Mouse (Mus musculus) ES-E14 (cell line): ENCODE results near the gene Gm44579. TPM values are rescaled to one million over a fixed set of nuclear protein-coding genes. Genes with fewer than 3 reads are reported as not detected.
A peak's percentile ranks its signal among the peaks of the same experiment; 100 is the strongest.

Experiments used
- DNase-seq: peaks from one replicate; pipeline ENCODE4 v3.0.0-alpha.2; 2013; ENCODE audit warnings: low read depth, low spot score
- H3K27ac ChIP-seq: 2 replicates; pipeline ENCODE4 v1.5.1; 2012; ENCODE audit warnings: low read depth, mild to moderate bottlenecking, low read length, moderate library complexity, mixed read lengths; ENCODE audit not compliant: poor library complexity, insufficient read depth, severe bottlenecking
- H3K36me3 ChIP-seq: 2 replicates; pipeline ENCODE4 v1.6.1; 2012; ENCODE audit warnings: mild to moderate bottlenecking, low read length, moderate library complexity, mixed read lengths; ENCODE audit not compliant: control insufficient read depth, poor library complexity, insufficient read depth, severe bottlenecking
- H3K4me1 ChIP-seq, 2 experiments: fragments of 150-350 bp in 1 of 2; sonication (generic) in 1 of 2; 2 replicates each; pipeline ENCODE4 v1.6.1; 2012; ENCODE audit warnings: low read length in 2 of 2, mild to moderate bottlenecking in 1 of 2, mixed read lengths in 1 of 2; ENCODE audit not compliant: control insufficient read depth in 2 of 2, insufficient read depth in 2 of 2, poor library complexity in 1 of 2
- H3K4me3 ChIP-seq, 2 experiments: fragments of 150-350 bp in 1 of 2; sonication (generic) in 1 of 2; 2 replicates each; pipeline ENCODE4 v1.5.1; 2012; ENCODE audit warnings: low read length in 2 of 2, low read depth in 1 of 2, mild to moderate bottlenecking in 1 of 2, mixed read lengths in 1 of 2; ENCODE audit not compliant: insufficient read depth in 1 of 2, poor library complexity in 1 of 2, severe bottlenecking in 1 of 2
- H3K9ac ChIP-seq: 2 replicates; pipeline ENCODE4 v1.6.1; 2012; ENCODE audit warnings: low read depth, mild to moderate bottlenecking, low read length, mixed read lengths; ENCODE audit not compliant: poor library complexity, insufficient read depth, severe bottlenecking
- H3K9me3 ChIP-seq: fragments of 150-350 bp; sonication (generic); 2 replicates; pipeline ENCODE4 v1.6.1; 2012; ENCODE audit warnings: low read depth, mild to moderate bottlenecking, low read length; ENCODE audit not compliant: control insufficient read depth, insufficient read depth
- CHD2 ChIP-seq: IDR thresholded peaks from 2 replicates; pipeline ENCODE4 v1.6.1; 2014; ENCODE audit warnings: mild to moderate bottlenecking, low read depth, low read length, inconsistent platforms
- HCFC1 ChIP-seq: IDR thresholded peaks from 2 replicates; pipeline ENCODE4 v1.6.1; 2012; ENCODE audit warnings: low read length, inconsistent platforms, borderline replicate concordance; ENCODE audit not compliant: insufficient read depth
- MAFK ChIP-seq: IDR thresholded peaks from 2 replicates; pipeline ENCODE4 v1.6.1; 2014; ENCODE audit warnings: mild to moderate bottlenecking, low read depth, low read length, inconsistent platforms; ENCODE audit not compliant: insufficient read depth
- ZC3H11A ChIP-seq: IDR thresholded peaks from 2 replicates; pipeline ENCODE4 v1.6.1; 2012; ENCODE audit warnings: low read depth, mild to moderate bottlenecking, inconsistent platforms, low read length, borderline replicate concordance
- ZNF384 ChIP-seq: IDR thresholded peaks from 2 replicates; pipeline ENCODE4 v1.6.1; 2012; ENCODE audit warnings: low read depth, low read length, inconsistent platforms
- in situ Hi-C, 2 experiments: fragments of 600-800 bp; cut with MboI; formaldehyde crosslinking; loops; one replicate each; pipeline ENCODE4 v1.15.1; 2025; ENCODE audit warnings: low sequenced_read_pairs in 2 of 2, inconsistent platforms in 1 of 2; ENCODE audit not compliant: unreplicated experiment in 2 of 2
- total RNA-seq: library from RNA; depleted of rRNA; stranded (reverse); fragments of 300-350 nt; gene quantifications from 2 replicates; pipeline ENCODE4 v1.2.3, GENCODE M21; 2012

Gene Gm44579
- total RNA-seq, 1 experiment = not detected

DNA sequence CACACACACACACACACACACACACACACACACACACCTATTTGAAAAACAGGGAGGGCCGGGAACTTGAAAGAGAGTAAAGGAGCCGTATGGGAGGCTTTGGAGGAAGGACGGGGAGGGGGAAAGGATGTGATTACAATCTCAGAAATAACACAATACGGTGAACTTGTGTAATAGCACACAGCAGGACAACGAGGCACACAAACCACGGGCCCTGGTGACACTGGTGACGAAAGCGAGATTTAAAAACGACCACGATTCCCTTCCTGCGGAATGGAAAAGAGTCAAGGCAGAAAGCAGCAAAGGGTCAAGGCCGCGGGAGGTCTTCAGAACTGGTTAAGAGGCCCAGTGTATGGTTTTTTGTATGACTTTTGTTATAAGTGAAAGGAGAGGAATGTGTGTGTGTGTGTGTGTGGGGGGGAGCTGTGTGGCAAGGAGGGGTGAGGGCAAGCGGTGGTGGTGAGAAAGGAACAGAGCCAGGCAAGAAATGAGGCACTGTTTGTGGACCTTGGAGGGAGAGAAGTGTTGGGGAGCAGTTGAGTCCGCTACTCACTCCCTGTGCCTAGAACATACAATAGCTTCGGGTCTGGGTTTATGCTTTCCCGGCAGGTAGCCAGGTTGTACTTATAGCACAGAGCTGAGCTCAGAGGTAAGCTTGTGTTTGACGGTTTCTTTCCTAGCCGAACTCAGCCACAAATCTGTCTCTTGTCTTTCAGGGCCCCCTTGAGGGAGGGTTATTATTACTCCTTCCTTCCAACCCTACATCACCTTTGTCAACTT lies 59.6 kb downstream of the Gm44579 start:
- Histone ChIP-seq H3K9ac (no peak overlapping the region), H3K4me1 (peaks cover 0 to 8% of the 10 kb centered on the region in 2 experiments; a peak in 2 of 4 replicates), H3K4me3 (no peak overlapping the region), H3K9me3 (no peaks in the 10 kb centered on the region), H3K36me3 (no peaks in the 10 kb centered on the region), H3K27ac (no peak overlapping the region)
- no peak for DNase-seq
- TF ChIP-seq MAFK (no peak), HCFC1 (no peak), ZC3H11A (no peak), CHD2 (no peak), ZNF384 (no peak)
- in situ Hi-C loops = no loop called here

DNA sequence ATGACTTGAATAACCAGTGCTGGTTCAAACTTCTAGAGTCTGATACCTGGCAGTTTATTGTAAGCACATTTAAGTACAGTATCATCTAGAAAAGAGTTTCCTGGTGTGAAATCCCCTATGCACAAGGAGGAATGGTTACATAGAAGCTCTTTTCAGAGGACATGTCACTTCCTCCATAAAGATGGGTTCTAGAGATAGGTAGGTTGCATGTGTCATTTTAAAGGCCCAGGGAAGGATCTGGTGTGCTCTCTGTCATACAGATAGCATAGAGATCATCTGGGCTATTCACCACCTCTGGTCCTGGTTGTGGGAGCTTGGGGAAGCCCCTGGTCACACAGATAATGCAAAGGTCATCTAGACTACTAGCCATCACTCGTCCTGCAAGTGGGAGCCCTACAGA lies 63.5 kb downstream of the Gm44579 start:
- no peak overlapping the region for H3K27ac ChIP-seq
- H3K9me3 ChIP-seq = no peaks in the 10 kb centered on the region
- no peak for DNase-seq
- no peaks in the 10 kb centered on the region for H3K36me3 ChIP-seq
- no peak for TF ChIP-seq ZC3H11A
- TF ChIP-seq MAFK = no peak
- TF ChIP-seq CHD2 = no peak
- no peak for TF ChIP-seq HCFC1
- TF ChIP-seq ZNF384 = no peak
- in situ Hi-C loops = no loop called here
- no peak overlapping the region for H3K9ac ChIP-seq
- no peak overlapping the region for H3K4me3 ChIP-seq
- peaks cover 0 to 12% of the 10 kb centered on the region in 2 experiments; a peak in 2 of 4 replicates for H3K4me1 ChIP-seq

DNA sequence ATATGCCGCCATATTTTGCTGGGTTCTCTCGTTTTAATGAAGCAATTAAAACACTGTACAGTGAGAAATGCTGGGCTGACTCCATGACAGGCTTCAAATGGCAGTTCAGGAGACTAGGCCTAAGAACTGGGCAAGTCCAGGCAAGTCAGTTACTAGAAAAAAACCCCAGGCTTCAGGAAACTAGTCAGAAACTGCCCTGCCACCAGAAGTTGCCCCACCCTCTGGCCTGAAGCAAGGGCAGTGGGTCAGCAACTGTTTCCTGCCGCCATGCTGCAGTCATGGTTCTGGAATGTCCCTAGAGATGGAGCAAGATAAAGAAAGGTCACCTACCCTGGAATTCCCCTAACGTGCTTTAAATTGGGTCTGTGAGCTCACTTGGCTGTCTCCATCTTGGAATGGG lies 64.8 kb downstream of the Gm44579 start:
- no peak for DNase-seq
- TF ChIP-seq ZNF384 (peak; percentile 72), HCFC1 (no peak)
- in situ Hi-C loops = no loop called here
- Histone ChIP-seq H3K36me3 (no peaks in the 10 kb centered on the region), H3K4me1 (peaks cover 0 to 7% of the 10 kb centered on the region in 2 experiments; a peak in 2 of 4 replicates), H3K27ac (peak overlapping the region; percentile 75), H3K9me3 (no peaks in the 10 kb centered on the region), H3K4me3 (no peak overlapping the region), H3K9ac (peak overlapping the region; percentile 50; the same call in 1 of the 2 replicates)

DNA sequence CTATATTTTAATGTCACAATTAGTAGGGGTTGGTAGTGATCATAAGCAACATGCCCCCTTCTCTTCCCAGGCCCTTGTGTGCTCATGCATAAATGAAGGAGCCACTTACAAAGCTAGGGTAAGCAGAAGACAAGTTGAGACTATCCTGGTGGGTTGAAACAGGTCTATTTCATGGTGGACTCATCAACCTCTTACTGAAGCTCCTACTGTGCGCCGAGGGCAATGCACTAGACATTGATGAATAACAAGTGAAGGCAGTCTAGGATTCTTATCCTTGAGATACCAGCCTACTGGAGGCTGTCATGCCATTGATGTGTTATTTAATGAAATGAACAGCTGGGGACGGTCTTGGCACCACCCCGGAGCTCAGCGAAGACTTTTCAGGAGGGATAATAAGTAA lies 65.5 kb downstream of the Gm44579 start:
- Histone ChIP-seq H3K4me1 (peaks cover 0 to 4% of the 10 kb centered on the region in 2 experiments; a peak in 1 of 4 replicates), H3K9ac (no peak overlapping the region), H3K9me3 (no peaks in the 10 kb centered on the region), H3K4me3 (no peak overlapping the region), H3K36me3 (no peaks in the 10 kb centered on the region), H3K27ac (peak overlapping the region; percentile 49; the same call in 1 of the 2 replicates)
- no peak for DNase-seq
- TF ChIP-seq ZNF384 (no peak), ZC3H11A (no peak)
- in situ Hi-C loops = no loop called here

DNA sequence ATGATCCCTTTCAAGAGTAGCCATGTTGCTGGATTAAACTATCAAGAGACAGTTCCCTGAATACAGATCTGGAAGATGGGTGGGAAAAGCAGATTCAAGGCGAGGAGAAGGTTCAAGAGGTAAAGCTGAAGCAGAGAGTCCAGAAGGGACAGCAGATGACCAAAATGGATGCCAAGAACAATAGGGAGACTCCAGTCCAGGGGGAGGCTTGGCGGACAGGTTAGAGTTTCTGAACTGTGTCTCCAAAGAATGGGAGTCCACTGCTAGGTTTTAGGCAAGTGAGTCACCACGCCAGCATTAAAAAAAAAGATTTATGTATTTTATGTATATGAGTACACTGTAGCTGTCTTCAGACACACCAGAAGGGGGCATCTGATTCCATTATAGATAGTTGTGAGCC lies 66.1 kb downstream of the Gm44579 start:
- Histone ChIP-seq H3K9me3 (no peaks in the 10 kb centered on the region), H3K27ac (no peak overlapping the region; the same call in 1 of the 2 replicates), H3K4me3 (no peak overlapping the region), H3K9ac (no peak overlapping the region), H3K36me3 (no peaks in the 10 kb centered on the region), H3K4me1 (peaks cover 0 to 4% of the 10 kb centered on the region in 2 experiments; a peak in 1 of 4 replicates)
- TF ChIP-seq MAFK (no peak), ZNF384 (no peak), ZC3H11A (no peak), CHD2 (no peak), HCFC1 (no peak)
- no peak for DNase-seq
- in situ Hi-C loops = loop anchor here in 1 of 2 experiments (5.0 kb wide), 1 partner anchor 57 kb away; no protein-coding TSS in a partner anchor
